Mouse (Mus musculus): Measurements from ENCODE around the gene Hipk2. TPM values are rescaled to one million over a fixed set of nuclear protein-coding genes. Genes with fewer than 3 reads are reported as not detected.

The Hipk2 gene
- polyA plus RNA-seq, 1 experiment from 2014 or later, result 27.4 TPM

- peak overlapping the region; percentile 15; the same call in 1 of the 2 replicates for H3K9ac ChIP-seq (ENCODE audit: low read depth, low read length)
- ATAC-seq (replicated peaks; ENCODE audit: low FRiP score) (no peak), DNase-seq (ENCODE audit: low spot score) (no peak)
- H3K9me3 ChIP-seq (ENCODE audit: control insufficient read depth, low read length), result no peaks in the 10 kb centered on the region
- H3K27ac ChIP-seq (ENCODE audit: low read depth, low read length), result peak overlapping the region; percentile 11; the same call in 1 of the 2 replicates
- peaks cover 55% of the 10 kb centered on the region for H3K36me3 ChIP-seq (ENCODE audit: control insufficient read depth, insufficient read depth, low read length)
- no peak overlapping the region for H3K4me3 ChIP-seq (ENCODE audit: low read depth, low read length)
- no peaks in the 10 kb centered on the region for H3K27me3 ChIP-seq (replicated peaks; ENCODE audit: control insufficient read depth, insufficient read depth, low read length)
- WGBS, result 77% methylated on average over 19 of the region's 19 CpGs
- no peaks in the 10 kb centered on the region; the same call in 1 of the 2 replicates for H3K4me1 ChIP-seq (replicated peaks; ENCODE audit: control insufficient read depth, insufficient read depth, low read length)
- no peak overlapping the region for H3K4me2 ChIP-seq
These were observed 161.7 kb downstream of the Hipk2 start for GRCm38 (mm10) chr6:38713957-38714898.

GRCm38 (mm10) chr6:38710449-38710848, 165.5 kb downstream of the Hipk2 start:
- ATAC-seq (replicated peaks; ENCODE audit: low FRiP score), result no peak
- no peaks in the 10 kb centered on the region; the same call in 1 of the 2 replicates for H3K4me1 ChIP-seq (replicated peaks; ENCODE audit: control insufficient read depth, insufficient read depth, low read length)
- no peaks in the 10 kb centered on the region for H3K27me3 ChIP-seq (replicated peaks; ENCODE audit: control insufficient read depth, insufficient read depth, low read length)
- DNase-seq (ENCODE audit: low spot score), result no peak
- H3K9me3 ChIP-seq (ENCODE audit: control insufficient read depth, low read length), result no peaks in the 10 kb centered on the region
- 85% methylated on average over 3 of the region's 3 CpGs for WGBS
- H3K9ac ChIP-seq (ENCODE audit: low read depth, low read length), result no peak overlapping the region
- no peak overlapping the region for H3K4me2 ChIP-seq
- no peak overlapping the region for H3K27ac ChIP-seq (ENCODE audit: low read depth, low read length)
- no peak overlapping the region for H3K4me3 ChIP-seq (ENCODE audit: low read depth, low read length)
- peaks cover 43% of the 10 kb centered on the region for H3K36me3 ChIP-seq (ENCODE audit: control insufficient read depth, insufficient read depth, low read length)

GRCm38 (mm10) chr6:38704264-38704984, 171.5 kb downstream of the Hipk2 start:
- no peak overlapping the region for H3K27ac ChIP-seq (ENCODE audit: low read depth, low read length)
- H3K36me3 ChIP-seq (ENCODE audit: control insufficient read depth, insufficient read depth, low read length), result peaks cover 49% of the 10 kb centered on the region
- DNase-seq (ENCODE audit: low spot score), result no peak

GRCm38 (mm10) chr6:38703526-38703925, 172.4 kb downstream of the Hipk2 start:
- H3K9ac ChIP-seq (ENCODE audit: low read depth, low read length), result no peak overlapping the region
- no peaks in the 10 kb centered on the region for H3K27me3 ChIP-seq (replicated peaks; ENCODE audit: control insufficient read depth, insufficient read depth, low read length)
- H3K4me1 ChIP-seq (replicated peaks; ENCODE audit: control insufficient read depth, insufficient read depth, low read length), result no peaks in the 10 kb centered on the region
- ATAC-seq (replicated peaks; ENCODE audit: low FRiP score) (no peak), DNase-seq (ENCODE audit: low spot score) (no peak)
- H3K4me3 ChIP-seq (ENCODE audit: low read depth, low read length), result no peak overlapping the region
- H3K9me3 ChIP-seq (ENCODE audit: control insufficient read depth, low read length), result no peaks in the 10 kb centered on the region
- H3K36me3 ChIP-seq (ENCODE audit: control insufficient read depth, insufficient read depth, low read length), result peaks cover 53% of the 10 kb centered on the region
- 92% methylated on average over 6 of the region's 6 CpGs for WGBS
- no peak overlapping the region for H3K27ac ChIP-seq (ENCODE audit: low read depth, low read length)
- H3K4me2 ChIP-seq, result no peak overlapping the region

More at GRCm38 (mm10) chr6:38704264-38704984, 171.5 kb downstream of the Hipk2 start:
- no peak overlapping the region for H3K4me2 ChIP-seq
- no peaks in the 10 kb centered on the region for H3K27me3 ChIP-seq (replicated peaks; ENCODE audit: control insufficient read depth, insufficient read depth, low read length)
- no peak overlapping the region for H3K4me3 ChIP-seq (ENCODE audit: low read depth, low read length)
- H3K9ac ChIP-seq (ENCODE audit: low read depth, low read length), result no peak overlapping the region
- no peaks in the 10 kb centered on the region for H3K9me3 ChIP-seq (ENCODE audit: control insufficient read depth, low read length)
- no peak for ATAC-seq (replicated peaks; ENCODE audit: low FRiP score)
- H3K4me1 ChIP-seq (replicated peaks; ENCODE audit: control insufficient read depth, insufficient read depth, low read length), result no peaks in the 10 kb centered on the region
- 81% methylated on average over 7 of the region's 7 CpGs for WGBS

GRCm38 (mm10) chr6:38702810-38703399, 173.1 kb downstream of the Hipk2 start:
- ATAC-seq (replicated peaks; ENCODE audit: low FRiP score) (no peak), DNase-seq (ENCODE audit: low spot score) (no peak)
- WGBS, result 62% methylated on average over 6 of the region's 6 CpGs
- H3K36me3 ChIP-seq (ENCODE audit: control insufficient read depth, insufficient read depth, low read length), result peaks cover 58% of the 10 kb centered on the region
- H3K9me3 ChIP-seq (ENCODE audit: control insufficient read depth, low read length), result no peaks in the 10 kb centered on the region
- H3K27me3 ChIP-seq (replicated peaks; ENCODE audit: control insufficient read depth, insufficient read depth, low read length), result no peaks in the 10 kb centered on the region
- no peak overlapping the region for H3K9ac ChIP-seq (ENCODE audit: low read depth, low read length)
- no peaks in the 10 kb centered on the region for H3K4me1 ChIP-seq (replicated peaks; ENCODE audit: control insufficient read depth, insufficient read depth, low read length)
- no peak overlapping the region for H3K4me2 ChIP-seq
- no peak overlapping the region for H3K4me3 ChIP-seq (ENCODE audit: low read depth, low read length)
- H3K27ac ChIP-seq (ENCODE audit: low read depth, low read length), result no peak overlapping the region

- Histone ChIP-seq H3K4me1 (replicated peaks; ENCODE audit: control insufficient read depth, insufficient read depth, low read length) (no peaks in the 10 kb centered on the region), H3K9ac (ENCODE audit: low read depth, low read length) (no peak overlapping the region), H3K4me2 (no peak overlapping the region), H3K4me3 (ENCODE audit: low read depth, low read length) (no peak overlapping the region), H3K27me3 (replicated peaks; ENCODE audit: control insufficient read depth, insufficient read depth, low read length) (no peaks in the 10 kb centered on the region), H3K9me3 (ENCODE audit: control insufficient read depth, low read length) (no peaks in the 10 kb centered on the region), H3K36me3 (ENCODE audit: control insufficient read depth, insufficient read depth, low read length) (peaks cover 53% of the 10 kb centered on the region), H3K27ac (ENCODE audit: low read depth, low read length) (no peak overlapping the region)
- 84% methylated on average over 2 of the region's 2 CpGs for WGBS
- ATAC-seq (replicated peaks; ENCODE audit: low FRiP score) (no peak), DNase-seq (ENCODE audit: low spot score) (no peak)
These were observed 174.5 kb downstream of the Hipk2 start for GRCm38 (mm10) chr6:38701421-38701820.

- Histone ChIP-seq H3K4me1 (replicated peaks; ENCODE audit: control insufficient read depth, insufficient read depth, low read length) (no peaks in the 10 kb centered on the region), H3K9me3 (ENCODE audit: control insufficient read depth, low read length) (no peaks in the 10 kb centered on the region), H3K9ac (ENCODE audit: low read depth, low read length) (no peak overlapping the region), H3K4me2 (no peak overlapping the region), H3K36me3 (ENCODE audit: control insufficient read depth, insufficient read depth, low read length) (peaks cover 58% of the 10 kb centered on the region), H3K27ac (ENCODE audit: low read depth, low read length) (no peak overlapping the region), H3K27me3 (replicated peaks; ENCODE audit: control insufficient read depth, insufficient read depth, low read length) (no peaks in the 10 kb centered on the region), H3K4me3 (ENCODE audit: low read depth, low read length) (no peak overlapping the region)
- DNase-seq (ENCODE audit: low spot score) (no peak), ATAC-seq (replicated peaks; ENCODE audit: low FRiP score) (no peak)
- WGBS, result 96% methylated on average over 18 of the region's 18 CpGs
These were observed 177.6 kb downstream of the Hipk2 start for GRCm38 (mm10) chr6:38698233-38698889.

GRCm38 (mm10) chr6:38696570-38696969, 179.4 kb downstream of the Hipk2 start:
- DNase-seq (ENCODE audit: low spot score) (no peak), ATAC-seq (replicated peaks; ENCODE audit: low FRiP score) (no peak)
- 90% methylated on average over 9 of the region's 9 CpGs for WGBS
- Histone ChIP-seq H3K27me3 (replicated peaks; ENCODE audit: control insufficient read depth, insufficient read depth, low read length) (no peaks in the 10 kb centered on the region), H3K9ac (ENCODE audit: low read depth, low read length) (no peak overlapping the region), H3K27ac (ENCODE audit: low read depth, low read length) (no peak overlapping the region), H3K9me3 (ENCODE audit: control insufficient read depth, low read length) (no peaks in the 10 kb centered on the region), H3K4me1 (replicated peaks; ENCODE audit: control insufficient read depth, insufficient read depth, low read length) (no peaks in the 10 kb centered on the region), H3K4me3 (ENCODE audit: low read depth, low read length) (no peak overlapping the region), H3K4me2 (no peak overlapping the region), H3K36me3 (ENCODE audit: control insufficient read depth, insufficient read depth, low read length) (peaks cover 47% of the 10 kb centered on the region)
